Mouse (Mus musculus) monocyte, adult 2 months (primary cell): Measurements from ENCODE around the gene Prex1.
A peak's percentile ranks its signal among the peaks of the same experiment; 100 is the strongest.

ENCODE experiments used
- DNase-seq, 2 experiments: peaks; one replicate each; pipeline ENCODE4 v3.0.0; 2022; ENCODE audit warnings: low spot score in 2 of 2, low read depth in 1 of 2

Gene Prex1

GRCm38 (mm10) chr2:166569182-166569581, 144.4 kb downstream of the Prex1 start:
- no peak for DNase-seq

DNA sequence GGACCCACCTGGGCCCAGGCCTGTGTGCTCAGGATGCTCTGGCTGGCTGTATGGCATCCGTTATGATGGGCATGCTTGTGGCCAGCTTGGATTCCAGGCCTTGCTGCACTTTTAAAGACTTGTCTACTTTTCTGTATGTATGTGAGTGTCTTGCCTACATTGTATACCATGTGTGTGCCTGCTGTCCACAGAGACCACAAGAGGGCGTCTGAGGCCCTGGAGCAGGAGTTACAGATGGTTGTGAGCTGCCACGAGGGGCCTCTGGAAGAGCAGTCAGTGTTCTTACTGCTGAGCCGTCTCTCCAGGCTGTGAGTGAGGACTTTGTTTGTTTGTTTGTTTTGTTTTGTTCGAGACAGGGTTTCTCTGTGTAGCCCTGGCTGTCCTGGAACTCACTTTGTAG, 148.1 kb downstream of the Prex1 start:
- DNase-seq: no peak

GRCm38 (mm10) chr2:166564455-166564854, 149.2 kb downstream of the Prex1 start:
- DNase-seq: peak in 1 of 2 experiments; percentile 28

- DNase-seq: peak; percentile 40 to 60
These were observed 149.7 kb downstream of the Prex1 start for GRCm38 (mm10) chr2:166563890-166564289.

GRCm38 (mm10) chr2:166563076-166563475, 150.6 kb downstream of the Prex1 start:
- no peak for DNase-seq

GRCm38 (mm10) chr2:166561781-166562180, 151.9 kb downstream of the Prex1 start:
- no peak for DNase-seq

DNA sequence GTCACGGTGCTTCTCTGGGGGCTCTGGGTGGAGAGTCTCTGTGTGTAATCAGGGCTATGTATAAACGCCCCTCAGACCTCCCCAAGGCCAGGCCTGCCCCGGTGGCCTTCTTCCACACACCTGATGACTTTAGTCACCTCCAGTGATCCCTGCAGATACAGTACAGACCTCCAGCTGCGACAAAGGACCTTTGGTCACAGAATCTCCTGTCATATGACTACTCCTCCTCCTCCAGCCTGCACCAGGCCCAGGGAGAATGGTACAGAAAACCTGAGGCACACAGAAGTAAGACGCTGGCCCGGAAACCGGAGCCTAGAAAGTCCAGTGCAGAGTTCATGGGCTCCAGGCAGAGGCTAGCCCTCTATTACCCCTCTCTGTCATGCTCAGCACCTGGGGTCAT, 152.8 kb downstream of the Prex1 start:
- no peak for DNase-seq

DNA sequence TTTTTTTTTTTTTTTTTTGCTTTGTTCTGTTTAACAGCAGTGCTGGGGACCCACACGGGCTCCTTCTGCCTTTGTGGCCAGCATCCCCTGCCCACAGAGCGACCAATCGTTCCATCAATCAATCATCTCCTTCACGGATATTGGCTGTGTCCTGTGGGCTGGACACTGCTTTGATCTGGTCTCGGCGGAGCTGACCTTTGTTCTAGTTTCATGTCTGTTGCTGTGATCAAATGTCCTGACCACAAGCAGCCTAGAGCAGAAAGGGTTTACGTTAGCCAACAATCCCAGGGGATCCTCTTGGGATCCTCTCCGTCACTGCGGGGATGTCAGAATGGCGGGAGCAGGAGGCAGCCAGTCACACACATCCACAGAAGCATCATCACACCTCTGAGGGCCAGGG, 154.1 kb downstream of the Prex1 start:
- DNase-seq: no peak

GRCm38 (mm10) chr2:166555508-166555907, 158.1 kb downstream of the Prex1 start:
- no peak for DNase-seq

DNA sequence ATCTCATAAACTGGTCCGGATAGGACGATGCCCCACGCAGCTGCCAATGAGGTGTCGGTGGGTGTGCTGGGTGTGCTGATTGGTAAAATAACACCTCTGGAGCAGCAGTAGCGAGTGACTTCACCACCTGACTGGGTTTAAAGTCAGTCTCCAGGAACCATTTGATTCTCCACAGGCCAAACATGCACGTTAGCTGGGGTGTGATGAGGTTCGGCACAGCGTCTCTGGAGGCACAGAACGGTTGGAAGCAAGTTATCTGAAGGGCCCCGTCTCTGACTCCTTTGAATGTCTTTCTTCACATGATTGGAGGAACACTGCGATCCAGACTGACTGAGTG, 159.5 kb downstream of the Prex1 start:
- no peak for DNase-seq

- peak in 1 of 2 experiments; percentile 34 for DNase-seq
These were observed 160.0 kb downstream of the Prex1 start for GRCm38 (mm10) chr2:166553502-166554168.

- DNase-seq: no peak
These were observed 161.0 kb downstream of the Prex1 start for GRCm38 (mm10) chr2:166552657-166553056.

DNA sequence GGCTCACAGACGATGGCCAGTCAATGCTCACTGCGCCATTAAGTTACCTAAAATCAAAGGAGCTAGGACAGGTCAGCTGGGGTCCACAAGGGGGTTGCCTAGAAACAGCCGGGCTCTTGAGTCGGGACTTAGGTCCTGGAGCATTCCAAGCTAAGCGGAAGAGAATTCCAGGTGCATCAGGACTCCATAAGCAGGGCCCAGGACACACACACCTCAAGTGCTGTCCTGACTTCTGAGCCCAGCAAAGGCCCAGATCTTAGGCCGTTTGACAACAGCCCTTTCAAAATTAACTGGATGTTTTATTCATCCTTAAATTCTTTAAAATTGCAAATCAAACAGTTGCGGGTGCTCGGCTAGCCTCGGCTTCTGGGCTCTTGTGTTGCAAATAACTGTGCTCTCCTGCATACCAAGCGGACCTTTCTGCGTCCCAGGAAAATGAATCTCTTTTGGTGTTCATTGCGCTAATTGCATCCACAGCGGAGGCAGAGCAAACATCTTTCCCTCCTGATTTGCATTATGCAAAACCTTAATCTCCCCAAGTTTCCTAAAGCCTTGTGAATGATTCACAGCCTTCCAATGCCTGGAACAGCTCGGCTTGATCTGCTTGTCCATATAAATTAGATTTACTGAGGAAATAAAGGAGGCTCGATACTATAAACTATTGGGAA, 161.7 kb downstream of the Prex1 start:
- DNase-seq: no peak

GRCm38 (mm10) chr2:166549871-166550270, 163.8 kb downstream of the Prex1 start:
- DNase-seq: no peak

DNA sequence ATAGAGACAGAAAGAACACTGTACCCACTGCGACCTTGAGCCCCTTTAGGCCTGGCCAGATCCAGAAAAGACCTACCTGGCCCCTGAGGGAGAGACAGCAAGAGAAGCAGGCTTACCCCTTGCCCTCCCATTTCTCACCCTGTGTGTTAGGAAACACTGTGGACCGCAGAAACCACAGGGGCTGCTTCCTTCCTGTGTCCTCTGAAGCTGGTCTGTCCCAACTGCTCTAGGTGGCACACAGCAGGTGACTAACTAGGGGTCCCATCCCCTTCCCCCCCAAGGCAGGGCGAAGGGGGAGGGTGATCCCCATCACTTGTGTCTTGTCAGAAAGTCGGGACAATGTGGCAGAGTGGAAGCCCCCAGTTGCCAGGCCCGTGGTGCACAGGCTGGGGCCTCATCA, 164.6 kb downstream of the Prex1 start:
- DNase-seq: no peak

DNA sequence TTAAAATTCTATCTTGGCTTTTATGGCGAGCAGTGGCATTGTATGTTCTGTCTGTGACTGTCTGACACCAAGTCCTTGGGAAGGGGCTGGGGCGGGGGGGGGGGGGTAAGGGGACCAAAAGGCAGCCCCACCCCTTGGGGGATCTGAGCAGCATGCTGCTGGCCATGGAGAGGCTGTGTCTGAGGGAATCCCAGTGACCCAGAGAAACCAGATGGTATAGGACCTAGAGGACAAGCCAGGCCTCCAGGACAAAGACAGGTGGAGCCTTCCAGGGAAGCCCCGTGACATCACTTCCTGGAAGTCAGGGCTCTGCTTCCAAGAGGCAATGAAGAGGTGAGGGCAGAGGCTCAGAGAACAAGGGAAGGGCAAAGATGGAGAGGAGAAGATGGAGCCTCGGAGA, 168.1 kb downstream of the Prex1 start:
- DNase-seq: no peak

DNA sequence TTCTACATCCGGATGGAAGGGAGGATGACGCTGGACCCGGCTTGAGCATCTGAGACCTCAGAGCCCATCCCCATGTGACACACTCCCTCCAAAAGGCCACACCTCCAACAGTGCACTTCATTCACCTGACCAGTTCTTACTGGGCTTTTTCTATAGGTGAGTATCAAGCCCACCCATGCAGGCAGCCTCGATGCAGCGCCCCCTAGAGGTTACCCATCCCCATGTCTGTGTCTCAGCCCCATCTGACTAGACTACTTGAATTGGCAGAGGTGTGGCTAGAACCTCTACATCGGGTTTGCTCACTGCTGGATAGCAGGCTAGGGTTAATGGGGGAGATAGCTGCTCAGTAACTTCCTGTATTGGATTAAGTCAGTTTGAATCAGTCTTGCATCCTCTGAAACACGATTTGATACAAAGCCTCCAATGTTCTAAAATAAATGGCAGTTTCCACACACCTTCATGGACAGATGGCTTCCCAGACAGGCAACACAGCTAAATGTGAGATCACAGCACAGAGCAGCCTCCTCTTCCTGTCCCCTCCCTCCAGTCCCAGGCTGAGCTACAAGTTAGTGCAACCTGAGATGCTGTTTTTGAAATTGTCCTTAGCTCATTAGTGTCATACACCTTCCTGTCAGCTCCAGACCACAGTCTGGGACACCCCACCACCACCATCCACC, 168.9 kb downstream of the Prex1 start:
- no peak for DNase-seq

GRCm38 (mm10) chr2:166541112-166541928, 172.3 kb downstream of the Prex1 start:
- DNase-seq: no peak

DNA sequence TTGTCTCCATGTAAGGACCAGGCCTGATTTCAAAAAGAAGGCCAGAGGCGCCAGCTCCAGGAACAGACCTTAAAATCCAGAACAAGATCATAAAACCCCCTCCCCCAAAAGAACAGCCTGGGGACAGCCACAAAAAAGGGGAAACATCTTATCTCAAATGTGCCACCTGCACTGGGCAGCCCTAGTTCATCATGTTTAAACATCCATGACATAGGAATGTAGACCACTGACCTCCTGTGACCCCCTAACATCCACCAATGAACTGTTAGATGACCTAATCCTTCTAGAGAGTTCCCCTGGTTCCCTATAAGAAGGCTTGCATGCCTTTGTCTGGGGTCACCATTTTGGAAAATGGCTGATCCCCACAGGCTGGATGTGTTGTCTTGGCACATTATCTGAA, 173.4 kb downstream of the Prex1 start:
- no peak for DNase-seq

DNA sequence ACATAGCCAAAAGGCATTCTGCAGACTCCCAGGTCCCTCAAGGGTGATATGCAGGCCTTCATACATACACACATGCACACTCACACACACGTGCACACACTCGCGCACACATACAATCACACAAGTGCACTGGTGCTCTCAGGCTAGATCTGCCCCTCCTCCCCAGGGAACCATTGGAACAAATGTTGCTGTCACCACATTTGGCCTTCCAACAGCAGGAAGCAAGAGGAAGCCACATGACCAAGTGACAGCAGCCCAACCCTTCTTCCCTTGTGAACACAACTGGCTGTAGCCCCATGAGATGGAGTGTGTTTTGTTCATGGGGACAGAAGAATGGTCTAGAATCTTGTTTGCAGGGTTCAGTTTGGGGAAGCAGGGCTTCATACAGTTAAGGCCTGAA, 176.7 kb downstream of the Prex1 start:
- no peak for DNase-seq

GRCm38 (mm10) chr2:166535519-166535918, 178.1 kb downstream of the Prex1 start:
- DNase-seq: no peak

GRCm38 (mm10) chr2:166526204-166526603, 187.4 kb downstream of the Prex1 start:
- DNase-seq: no peak
